Mouse (Mus musculus): Measurements from ENCODE around the gene Otoa. TPM values are rescaled to one million over a fixed set of nuclear protein-coding genes. Genes with fewer than 3 reads are reported as not detected.

The Otoa gene
- polyA plus RNA-seq, 1 experiment from 2014 or later = not detected

- H3K27me3 ChIP-seq = no peaks in the 10 kb centered on the region
- 60% methylated on average over 4 of the region's 4 CpGs for WGBS
- peak; percentile 81; the same call in 1 of the 2 replicates for ATAC-seq (ENCODE audit: borderline replicate concordance, extremely low read depth, low FRiP score, low TSS enrichment)
- no peak overlapping the region for H3K4me3 ChIP-seq
- no peak overlapping the region for H3K27ac ChIP-seq
- no peak overlapping the region for H3K9ac ChIP-seq
- H3K4me2 ChIP-seq = no peak overlapping the region
- H3K4me1 ChIP-seq = peaks cover 13% of the 10 kb centered on the region
- H3K9me3 ChIP-seq = no peaks in the 10 kb centered on the region
- peaks cover 33% of the 10 kb centered on the region for H3K36me3 ChIP-seq
Measured at GRCm38 (mm10) chr7:121053071-121053470, 28.4 kb upstream of the Otoa start.

GRCm38 (mm10) chr7:121059477-121060218, 21.8 kb upstream of the Otoa start:
- Histone ChIP-seq H3K9me3 (no peaks in the 10 kb centered on the region), H3K4me3 (no peak overlapping the region), H3K9ac (no peak overlapping the region), H3K4me2 (no peak overlapping the region), H3K27me3 (no peaks in the 10 kb centered on the region), H3K36me3 (peaks cover 21% of the 10 kb centered on the region), H3K27ac (no peak overlapping the region), H3K4me1 (no peaks in the 10 kb centered on the region)
- ATAC-seq (ENCODE audit: borderline replicate concordance, extremely low read depth, low FRiP score, low TSS enrichment) = no peak
- 63% methylated on average over 6 of the region's 6 CpGs for WGBS

- Histone ChIP-seq H3K9ac (no peak overlapping the region), H3K36me3 (peaks cover 11% of the 10 kb centered on the region; the same call in 1 of the 2 replicates), H3K27ac (no peak overlapping the region), H3K27me3 (no peaks in the 10 kb centered on the region), H3K4me2 (no peak overlapping the region), H3K9me3 (no peaks in the 10 kb centered on the region), H3K4me3 (no peak overlapping the region), H3K4me1 (no peaks in the 10 kb centered on the region)
- no peak for ATAC-seq (ENCODE audit: borderline replicate concordance, extremely low read depth, low FRiP score, low TSS enrichment)
- WGBS = 56% methylated on average over 4 of the region's 4 CpGs
Measured at GRCm38 (mm10) chr7:121064309-121064708, 17.1 kb upstream of the Otoa start.

GRCm38 (mm10) chr7:121071276-121071675, 10.2 kb upstream of the Otoa start:
- Histone ChIP-seq H3K4me3 (no peak overlapping the region), H3K36me3 (peaks cover 25% of the 10 kb centered on the region), H3K27ac (no peak overlapping the region)

GRCm38 (mm10) chr7:121072506-121072905, 8.9 kb upstream of the Otoa start:
- no peak for ATAC-seq (ENCODE audit: borderline replicate concordance, extremely low read depth, low FRiP score, low TSS enrichment)
- H3K9me3 ChIP-seq = no peaks in the 10 kb centered on the region

More at GRCm38 (mm10) chr7:121071276-121071675, 10.2 kb upstream of the Otoa start:
- Histone ChIP-seq H3K4me2 (no peak overlapping the region), H3K27me3 (no peaks in the 10 kb centered on the region), H3K9ac (no peak overlapping the region), H3K4me1 (peaks cover 9% of the 10 kb centered on the region; the same call in 1 of the 2 replicates), H3K9me3 (no peaks in the 10 kb centered on the region)
- WGBS = 88% methylated on average over 4 of the region's 4 CpGs
- no peak for ATAC-seq (ENCODE audit: borderline replicate concordance, extremely low read depth, low FRiP score, low TSS enrichment)

GRCm38 (mm10) chr7:121074281-121074680, 7.2 kb upstream of the Otoa start, which contains the start of gene Igsf6:
Igsf6 (minus strand) TSS chr7:121074572.
- H3K27ac ChIP-seq = peak within 1 kb of the TSS; percentile 55
- no peak within 1 kb of the TSS for H3K9ac ChIP-seq
- no peaks in the 10 kb centered on the region for H3K27me3 ChIP-seq
- H3K4me3 ChIP-seq = no peak within 1 kb of the TSS
- peaks cover 38% of the 10 kb centered on the region for H3K36me3 ChIP-seq
- H3K4me1 ChIP-seq = peaks cover 9% of the 10 kb centered on the region; the same call in 1 of the 2 replicates
- WGBS = 32% methylated on average over 11 of the region's 11 CpGs
- ATAC-seq (ENCODE audit: borderline replicate concordance, extremely low read depth, low FRiP score, low TSS enrichment) = no peak
- H3K4me2 ChIP-seq = no peak within 1 kb of the TSS
- H3K9me3 ChIP-seq = no peaks in the 10 kb centered on the region

More at GRCm38 (mm10) chr7:121072506-121072905, 8.9 kb upstream of the Otoa start:
- H3K27me3 ChIP-seq = no peaks in the 10 kb centered on the region
- no peak overlapping the region for H3K27ac ChIP-seq
- H3K4me2 ChIP-seq = no peak overlapping the region
- peaks cover 31% of the 10 kb centered on the region for H3K36me3 ChIP-seq
- H3K4me1 ChIP-seq = peaks cover 9% of the 10 kb centered on the region; the same call in 1 of the 2 replicates
- no peak overlapping the region for H3K4me3 ChIP-seq
- no peak overlapping the region for H3K9ac ChIP-seq
- whole genome bisulfite sequencing = 68% methylated on average over 5 of the region's 5 CpGs

GRCm38 (mm10) chr7:121074801-121075400, 6.5 kb upstream of the Otoa start:
- H3K27ac ChIP-seq = peak overlapping the region; percentile 55

GRCm38 (mm10) chr7:121075416-121075815, 6.0 kb upstream of the Otoa start:
- ATAC-seq (ENCODE audit: borderline replicate concordance, extremely low read depth, low FRiP score, low TSS enrichment) = no peak; the same call in 1 of the 2 replicates
- H3K4me2 ChIP-seq = no peak overlapping the region

More at GRCm38 (mm10) chr7:121074801-121075400, 6.5 kb upstream of the Otoa start:
- no peaks in the 10 kb centered on the region for H3K27me3 ChIP-seq
- no peaks in the 10 kb centered on the region for H3K9me3 ChIP-seq
- no peak overlapping the region for H3K4me2 ChIP-seq
- peaks cover 9% of the 10 kb centered on the region; the same call in 1 of the 2 replicates for H3K4me1 ChIP-seq
- peak; percentile 80 for ATAC-seq (ENCODE audit: borderline replicate concordance, extremely low read depth, low FRiP score, low TSS enrichment)
- H3K9ac ChIP-seq = no peak overlapping the region
- peaks cover 38% of the 10 kb centered on the region for H3K36me3 ChIP-seq
- no peak overlapping the region for H3K4me3 ChIP-seq
- WGBS = 55% methylated on average over 6 of the region's 6 CpGs

GRCm38 (mm10) chr7:121077311-121077710, 4.1 kb upstream of the Otoa start:
- H3K4me3 ChIP-seq = no peak overlapping the region
- no peaks in the 10 kb centered on the region for H3K27me3 ChIP-seq
- H3K9ac ChIP-seq = no peak overlapping the region
- H3K4me1 ChIP-seq = peaks cover 9% of the 10 kb centered on the region; the same call in 1 of the 2 replicates
- peaks cover 22% of the 10 kb centered on the region for H3K36me3 ChIP-seq
- H3K9me3 ChIP-seq = no peaks in the 10 kb centered on the region
- ATAC-seq (ENCODE audit: borderline replicate concordance, extremely low read depth, low FRiP score, low TSS enrichment) = no peak
- WGBS = 90% methylated on average over 6 of the region's 6 CpGs
- no peak overlapping the region for H3K4me2 ChIP-seq
- no peak overlapping the region for H3K27ac ChIP-seq

More at GRCm38 (mm10) chr7:121075416-121075815, 6.0 kb upstream of the Otoa start:
- Histone ChIP-seq H3K36me3 (peaks cover 34% of the 10 kb centered on the region), H3K9me3 (no peaks in the 10 kb centered on the region), H3K27me3 (no peaks in the 10 kb centered on the region), H3K4me3 (no peak overlapping the region), H3K27ac (peak overlapping the region; percentile 30; the same call in 1 of the 2 replicates), H3K4me1 (peaks cover 9% of the 10 kb centered on the region; the same call in 1 of the 2 replicates), H3K9ac (no peak overlapping the region)
- WGBS = 66% methylated on average over 5 of the region's 5 CpGs

- H3K9me3 ChIP-seq = no peaks in the 10 kb centered on the region
- H3K27me3 ChIP-seq = no peaks in the 10 kb centered on the region
- H3K9ac ChIP-seq = no peak overlapping the region
- H3K4me2 ChIP-seq = no peak overlapping the region
- H3K36me3 ChIP-seq = peaks cover 22% of the 10 kb centered on the region
- no peak for ATAC-seq (ENCODE audit: borderline replicate concordance, extremely low read depth, low FRiP score, low TSS enrichment)
- no peak overlapping the region for H3K4me3 ChIP-seq
- 35% methylated on average over 5 of the region's 5 CpGs for WGBS
- peaks cover 9% of the 10 kb centered on the region; the same call in 1 of the 2 replicates for H3K4me1 ChIP-seq
- H3K27ac ChIP-seq = no peak overlapping the region
Measured at GRCm38 (mm10) chr7:121077829-121078228, 3.6 kb upstream of the Otoa start.

- no peak overlapping the region for H3K4me3 ChIP-seq
- no peak overlapping the region for H3K4me2 ChIP-seq
- no peak overlapping the region for H3K27ac ChIP-seq
- H3K9ac ChIP-seq = no peak overlapping the region
- no peaks in the 10 kb centered on the region for H3K9me3 ChIP-seq
- peaks cover 20% of the 10 kb centered on the region for H3K36me3 ChIP-seq
- no peak for ATAC-seq (ENCODE audit: borderline replicate concordance, extremely low read depth, low FRiP score, low TSS enrichment)
- WGBS = 82% methylated on average over 2 of the region's 2 CpGs
- no peaks in the 10 kb centered on the region for H3K4me1 ChIP-seq
- no peaks in the 10 kb centered on the region for H3K27me3 ChIP-seq
Measured at GRCm38 (mm10) chr7:121081816-121082215, 366 bp downstream of the Otoa start.
